Mouse (Mus musculus) liver, adult 2 months (tissue): ENCODE data around the gene Mmp28.

Experiments
- CTCF ChIP-seq: fragments of 200-500 bp; IDR thresholded peaks from 2 replicates; pipeline ENCODE4 v1.5.1; 2011; ENCODE audit warnings: low read depth, low read length, control low read depth
- POLR2A ChIP-seq: fragments of 200-500 bp; IDR thresholded peaks from 2 replicates; pipeline ENCODE4 v1.6.1; 2011; ENCODE audit warnings: low read length, control low read depth; ENCODE audit not compliant: insufficient read depth; ENCODE audit errors: extremely low read depth

GRCm38 (mm10) chr11:83432533-83432932 is 30.3 kb downstream of the Mmp28 start:
- TF ChIP-seq CTCF = no peak
- no peak for TF ChIP-seq POLR2A
